20 mouse cellular contexts compared by ENCODE assay signal in genomic region chr9:107693433-107693987, GRCm38 (mm10). TPM values are rescaled to one million over a fixed set of nuclear protein-coding genes. Genes with fewer than 3 reads are reported as not detected.
DNase-seq lines count a peak whose midpoint lies in the region; ATAC-seq and TF ChIP-seq lines count a peak whose summit lies in the region.
"Had no signal": no experiment of that assay in that cellular context is flagged by ENCODE, and none has a peak within 500 bp of the region (broad histone marks: within the 10 kb centered on the region; RNA-seq: fewer than 3 reads in every experiment).

No protein-coding gene starts in this region.

- H3K27ac ChIP-seq in heart, postnatal 0 days (ENCODE audit: low read depth), result no peak overlapping the region
- H3K27ac ChIP-seq in midbrain, embryonic 10.5 days (replicated peaks), result peak overlapping the region; percentile 70
- no peak overlapping the region for H3K27ac ChIP-seq in midbrain, embryonic 15.5 days
- H3K27ac ChIP-seq: embryonic facial prominence, embryonic 13.5 days; lung, embryonic 15.5 days had no signal

- no peaks in the 10 kb centered on the region for H3K79me2 ChIP-seq in myocyte (ENCODE audit: control insufficient read depth, insufficient read depth)

- no peak for ATAC-seq in heart, postnatal 0 days (ENCODE audit: insufficient read depth, low read depth)
- ATAC-seq in midbrain, embryonic 15.5 days (replicated peaks), result no peak
- ATAC-seq: inflammation-experienced regulatory T-cells, adult 6 months had no signal

- H3K27me3 ChIP-seq in heart, postnatal 0 days (ENCODE audit: control insufficient read depth, insufficient read depth, low read length), result no peaks in the 10 kb centered on the region
- 0 out of 2 replicates have a peak, but pooled peaks cover 10% of the 10 kb centered on the region for H3K27me3 ChIP-seq in midbrain, embryonic 10.5 days (ENCODE audit: low read depth, poor library complexity, severe bottlenecking)
- no peaks in the 10 kb centered on the region for H3K27me3 ChIP-seq in midbrain, embryonic 15.5 days (replicated peaks)
- peaks cover 32% of the 10 kb centered on the region for H3K27me3 ChIP-seq in myocyte (ENCODE audit: control insufficient read depth, insufficient read depth, insufficient read length)
- H3K27me3 ChIP-seq: embryonic facial prominence, embryonic 13.5 days; lung, embryonic 15.5 days had no signal

- H3K4me3 ChIP-seq in heart, postnatal 0 days (ENCODE audit: low read depth, low read length), result no peak overlapping the region
- no peak overlapping the region for H3K4me3 ChIP-seq in midbrain, embryonic 10.5 days
- H3K4me3 ChIP-seq in midbrain, embryonic 15.5 days, result no peak overlapping the region
- no peak overlapping the region for H3K4me3 ChIP-seq in myocyte
- H3K4me3 ChIP-seq: embryonic facial prominence, embryonic 13.5 days; gastrocnemius, adult 2 months; lung, embryonic 15.5 days had no signal

- DNase-seq in heart, postnatal 0 days (ENCODE audit: low spot score), result no peak
- no peak for DNase-seq in heart, adult 8-10 months (ENCODE audit: low spot score)
- DNase-seq in midbrain, embryonic 10.5 days (ENCODE audit: low spot score), result no peak
- no peak for DNase-seq in brain, embryonic 14.5 days (ENCODE audit: low read depth)
- no peak for DNase-seq in spleen, postnatal 14 days (ENCODE audit: low spot score in 2 of 2)
- DNase-seq: adrenal gland, adult 8-10 months; cerebellum, adult 18-20 months; gastrocnemius, adult 2 months; liver; right cerebral cortex, postnatal 25 days; thymus, postnatal 25 days had no signal

- TF ChIP-seq EP300 in heart, postnatal 0 days (IDR thresholded peaks at IDR 0.05; ENCODE audit: low read depth), result no peak

- peaks cover 11% of the 10 kb centered on the region for H3K4me1 ChIP-seq in heart, postnatal 0 days (ENCODE audit: control insufficient read depth, insufficient read depth)
- H3K4me1 ChIP-seq in midbrain, embryonic 10.5 days, result peaks cover 59% of the 10 kb centered on the region
- peaks cover 45% of the 10 kb centered on the region for H3K4me1 ChIP-seq in midbrain, embryonic 15.5 days

- no peak overlapping the region for H3K4me2 ChIP-seq in heart, postnatal 0 days (ENCODE audit: low read depth, low read length)
- no peak overlapping the region for H3K4me2 ChIP-seq in midbrain, embryonic 15.5 days
- H3K4me2 ChIP-seq in myocyte (ENCODE audit: low read depth), result no peak overlapping the region
- H3K4me2 ChIP-seq: embryonic facial prominence, embryonic 13.5 days; lung, embryonic 15.5 days had no signal

- TF ChIP-seq POLR2A in brain, embryonic 14.5 days (IDR thresholded peaks at IDR 0.05; ENCODE audit: borderline replicate concordance, extremely low read depth, insufficient read depth, insufficient read length, poor library complexity, severe bottlenecking), result no peak
- no peak for TF ChIP-seq POLR2A in myocyte (IDR thresholded peaks at IDR 0.05; ENCODE audit: insufficient read length, low read depth)

- H3K9me3 ChIP-seq in heart, postnatal 0 days (replicated peaks; ENCODE audit: control insufficient read depth, low read length), result no peaks in the 10 kb centered on the region
- no peaks in the 10 kb centered on the region for H3K9me3 ChIP-seq in midbrain, embryonic 10.5 days (replicated peaks)
- H3K9me3 ChIP-seq in midbrain, embryonic 15.5 days, result no peaks in the 10 kb centered on the region
- H3K9me3 ChIP-seq: embryonic facial prominence, embryonic 13.5 days; G1E; lung, embryonic 15.5 days had no signal

- H3K36me3 ChIP-seq in heart, postnatal 0 days (replicated peaks; ENCODE audit: control insufficient read depth, insufficient read depth, low read length), result 0 out of 2 replicates have a peak, but pooled peaks cover 7% of the 10 kb centered on the region
- H3K36me3 ChIP-seq in midbrain, embryonic 10.5 days, result peaks cover 74% of the 10 kb centered on the region
- peaks cover 15% of the 10 kb centered on the region; the same call in 1 of the 2 replicates for H3K36me3 ChIP-seq in midbrain, embryonic 15.5 days (replicated peaks)
- no peaks in the 10 kb centered on the region for H3K36me3 ChIP-seq in myocyte (ENCODE audit: control insufficient read depth, insufficient read depth)
- H3K36me3 ChIP-seq: G1E had no signal

- peak; percentile 24 for TF ChIP-seq CTCF in heart, postnatal 0 days (IDR thresholded peaks at IDR 0.05; ENCODE audit: low read depth)
- TF ChIP-seq CTCF in brain, embryonic 14.5 days (IDR thresholded peaks at IDR 0.05; ENCODE audit: borderline replicate concordance, extremely low read depth, insufficient read depth, insufficient read length), result peak; percentile 2; the same call in 1 of the 2 replicates

- WGBS in heart, postnatal 0 days, result 58% methylated on average over 4 of the region's 4 CpGs
- WGBS in midbrain, embryonic 10.5 days, result 80% methylated on average over 4 of the region's 4 CpGs
- WGBS in midbrain, embryonic 15.5 days, result 48% methylated on average over 4 of the region's 4 CpGs

- H3ac ChIP-seq in myocyte (ENCODE audit: control insufficient read depth, insufficient read length), result no peak overlapping the region

- H3K9ac ChIP-seq in heart, postnatal 0 days (replicated peaks; ENCODE audit: low read depth, low read length), result no peak overlapping the region
- no peak overlapping the region for H3K9ac ChIP-seq in midbrain, embryonic 15.5 days
- H3K9ac ChIP-seq: embryonic facial prominence, embryonic 13.5 days; lung, embryonic 15.5 days had no signal

TF ChIP-seq in myocyte, 11 proteins besides CTCF, POLR2A, EP300 and RAD21:
- no peak for TF ChIP-seq SRF (IDR thresholded peaks at IDR 0.05; ENCODE audit: control insufficient read depth, insufficient read length, low read depth)
- peak in 2 of 3 experiments; percentile 57 to 77 for TF ChIP-seq MYOD1 (IDR thresholded peaks at IDR 0.05; ENCODE audit: control insufficient read depth in 1 of 3, insufficient read length in 2 of 3, low read depth in 2 of 3)
- TF ChIP-seq MYOG (IDR thresholded peaks at IDR 0.05; ENCODE audit: control insufficient read depth in 1 of 3, insufficient read depth in 1 of 3, insufficient read length in 2 of 3, low read depth in 2 of 3), result peak in 2 of 3 experiments; percentile 42 to 50
- TF ChIP-seq TCF3 (IDR thresholded peaks at IDR 0.05; ENCODE audit: insufficient read length, low read depth), result peak; percentile 56
- TF ChIP-seq TCF12 (IDR thresholded peaks at IDR 0.05; ENCODE audit: insufficient read depth, poor library complexity, severe bottlenecking), result peak; percentile 21
TF ChIP-seq in myocyte: peak in this region for 4.

RNA-seq across cellular contexts. Expression of gene Gnat1, which starts 14.0 kb away (rescaled TPM):
- total RNA-seq in heart, postnatal 0 days (2014; rRNA removed; ENCODE audit: low replicate concordance), result not detected in 2 replicates
- 0.25 and 0.33 TPM in 2 replicates for polyA plus RNA-seq in heart, postnatal 0 days (2015; fragmentation: Nextera tagmentation; extraction: Ambion mirVana)
- total RNA-seq in heart, adult 8-10 months (2022), result not detected
- 3.2 and 3.6 TPM in 2 replicates for polyA plus RNA-seq in midbrain, embryonic 10.5 days (2016; fragmentation: Nextera tagmentation; extraction: Ambion mirVana)
- 2.1 and 2.2 TPM in 2 replicates for polyA plus RNA-seq in midbrain, embryonic 15.5 days (2015; fragmentation: Nextera tagmentation; extraction: Ambion mirVana)
- polyA plus RNA-seq in brain, embryonic 14.5 days (2012; rRNA removed), result 0.39 and 0.48 TPM in 2 replicates
- not detected for polyA plus RNA-seq in myocyte (2012; fragmentation: generic; extraction: Trizol)
- total RNA-seq: common myeloid progenitor, adult 5-6 weeks; gastrocnemius, adult 2 months; hematopoietic stem cell, adult 5-6 weeks; megakaryocyte-erythroid progenitor cell, adult 5-6 weeks had no signal
- polyA plus RNA-seq: G1E had no signal

RNA-seq across cellular contexts. Expression of gene Sema3f, which starts 16.8 kb away (rescaled TPM):
- total RNA-seq in heart, postnatal 0 days (2014; rRNA removed; ENCODE audit: low replicate concordance), result 38.4 and 59.5 TPM in 2 replicates
- polyA plus RNA-seq in heart, postnatal 0 days (2015; fragmentation: Nextera tagmentation; extraction: Ambion mirVana), result 2.6 and 2.7 TPM in 2 replicates
- total RNA-seq in heart, adult 8-10 months (2022), result 10 to 100 TPM; 11.9 to 16.5 (median 14.3) TPM
- 14.9 and 17.2 TPM in 2 replicates for polyA plus RNA-seq in midbrain, embryonic 10.5 days (2016; fragmentation: Nextera tagmentation; extraction: Ambion mirVana)
- polyA plus RNA-seq in midbrain, embryonic 15.5 days (2015; fragmentation: Nextera tagmentation; extraction: Ambion mirVana), result 26.0 and 31.2 TPM in 2 replicates
- 163 and 176 TPM in 2 replicates for polyA plus RNA-seq in brain, embryonic 14.5 days (2012; rRNA removed)
- 1.4 TPM for polyA plus RNA-seq in myocyte (2012; fragmentation: generic; extraction: Trizol)
- polyA plus RNA-seq: inflammation-experienced regulatory T-cells, adult 6 months had no signal

RNA-seq across cellular contexts. Expression of gene Slc38a3, which starts 24.2 kb away (rescaled TPM):
- 8.9 and 16.9 TPM in 2 replicates for total RNA-seq in heart, postnatal 0 days (2014; rRNA removed; ENCODE audit: low replicate concordance)
- polyA plus RNA-seq in heart, postnatal 0 days (2015; fragmentation: Nextera tagmentation; extraction: Ambion mirVana), result 2.7 and 4.0 TPM in 2 replicates
- total RNA-seq in heart, adult 8-10 months (2022), result 10 to 100 TPM; 62.8 to 91.0 (median 81.6) TPM
- polyA plus RNA-seq in midbrain, embryonic 10.5 days (2016; fragmentation: Nextera tagmentation; extraction: Ambion mirVana), result 9.3 and 11.6 TPM in 2 replicates
- polyA plus RNA-seq in midbrain, embryonic 15.5 days (2015; fragmentation: Nextera tagmentation; extraction: Ambion mirVana), result 31.8 and 40.4 TPM in 2 replicates
- 79.7 and 82.3 TPM in 2 replicates for polyA plus RNA-seq in brain, embryonic 14.5 days (2012; rRNA removed)
- 0.06 TPM for polyA plus RNA-seq in myocyte (2012; fragmentation: generic; extraction: Trizol)
- total RNA-seq: common myeloid progenitor, adult 5-6 weeks; hematopoietic stem cell, adult 5-6 weeks; megakaryocyte-erythroid progenitor cell, adult 5-6 weeks had no signal
- polyA plus RNA-seq: G1E; inflammation-experienced regulatory T-cells, adult 6 months had no signal

RNA-seq across cellular contexts. Expression of gene Gnai2, which starts 58.3 kb away (rescaled TPM):
- 472 and 473 TPM in 2 replicates for total RNA-seq in heart, postnatal 0 days (2014; rRNA removed; ENCODE audit: low replicate concordance)
- 291 and 295 TPM in 2 replicates for polyA plus RNA-seq in heart, postnatal 0 days (2015; fragmentation: Nextera tagmentation; extraction: Ambion mirVana)
- total RNA-seq in heart, adult 8-10 months (2022), result 100 to 1,000 TPM; 227 to 299 (median 259) TPM
- polyA plus RNA-seq in midbrain, embryonic 10.5 days (2016; fragmentation: Nextera tagmentation; extraction: Ambion mirVana), result 629 and 656 TPM in 2 replicates
- polyA plus RNA-seq in midbrain, embryonic 15.5 days (2015; fragmentation: Nextera tagmentation; extraction: Ambion mirVana), result 299 and 386 TPM in 2 replicates
- polyA plus RNA-seq in brain, embryonic 14.5 days (2012; rRNA removed), result 488 and 561 TPM in 2 replicates
- polyA plus RNA-seq in myocyte (2012; fragmentation: generic; extraction: Trizol), result 499 TPM
